Mouse (Mus musculus): ENCODE results near the gene Smarcb1. TPM values are rescaled to one million over a fixed set of nuclear protein-coding genes. Genes with fewer than 3 reads are reported as not detected.

The Smarcb1 gene
- polyA plus RNA-seq, 1 experiment from 2014 or later, result 283 TPM

GRCm38 (mm10) chr10:75921726-75922560, 526 bp upstream of the Smarcb1 start:
- DNase-seq, result peak; percentile 62
- H3K9ac ChIP-seq (replicated peaks; ENCODE audit: low read length), result peak overlapping the region; percentile 98
- ATAC-seq (ENCODE audit: low FRiP score, low TSS enrichment), result peak; percentile 49
- peaks cover 35% of the 10 kb centered on the region for H3K4me1 ChIP-seq (ENCODE audit: control insufficient read depth, insufficient read depth, low read length)
- no peaks in the 10 kb centered on the region for H3K27me3 ChIP-seq (ENCODE audit: control insufficient read depth, insufficient read depth, low read length)
- peak overlapping the region; percentile 98 for H3K27ac ChIP-seq (replicated peaks; ENCODE audit: low read depth, low read length)
- no peaks in the 10 kb centered on the region for H3K9me3 ChIP-seq (ENCODE audit: control insufficient read depth, low read length)
- 4% methylated on average over 22 of the region's 22 CpGs for WGBS
- H3K4me2 ChIP-seq (ENCODE audit: low read length), result peak overlapping the region; percentile 81
- peak overlapping the region; percentile 91 for H3K4me3 ChIP-seq (replicated peaks; ENCODE audit: low read depth, low read length)
- H3K36me3 ChIP-seq (ENCODE audit: control insufficient read depth, insufficient read depth, low read length), result peaks cover 21% of the 10 kb centered on the region

GRCm38 (mm10) chr10:75919026-75919425, 2.4 kb downstream of the Smarcb1 start:
- no peak for DNase-seq
- no peak for ATAC-seq (ENCODE audit: low FRiP score, low TSS enrichment)
- Histone ChIP-seq H3K9me3 (ENCODE audit: control insufficient read depth, low read length) (no peaks in the 10 kb centered on the region), H3K4me2 (ENCODE audit: low read length) (peak overlapping the region; percentile 28; the same call in 1 of the 2 replicates), H3K27ac (replicated peaks; ENCODE audit: low read depth, low read length) (no peak overlapping the region), H3K36me3 (ENCODE audit: control insufficient read depth, insufficient read depth, low read length) (peaks cover 38% of the 10 kb centered on the region), H3K4me3 (replicated peaks; ENCODE audit: low read depth, low read length) (no peak overlapping the region), H3K27me3 (ENCODE audit: control insufficient read depth, insufficient read depth, low read length) (no peaks in the 10 kb centered on the region), H3K4me1 (ENCODE audit: control insufficient read depth, insufficient read depth, low read length) (peaks cover 35% of the 10 kb centered on the region), H3K9ac (replicated peaks; ENCODE audit: low read length) (no peak overlapping the region)
- WGBS, result 90% methylated on average over 5 of the region's 5 CpGs

GRCm38 (mm10) chr10:75916840-75917239, 4.6 kb downstream of the Smarcb1 start:
- no peak for ATAC-seq (ENCODE audit: low FRiP score, low TSS enrichment)
- Histone ChIP-seq H3K27me3 (ENCODE audit: control insufficient read depth, insufficient read depth, low read length) (no peaks in the 10 kb centered on the region), H3K4me3 (replicated peaks; ENCODE audit: low read depth, low read length) (no peak overlapping the region), H3K4me2 (ENCODE audit: low read length) (no peak overlapping the region), H3K9ac (replicated peaks; ENCODE audit: low read length) (no peak overlapping the region), H3K36me3 (ENCODE audit: control insufficient read depth, insufficient read depth, low read length) (peaks cover 52% of the 10 kb centered on the region), H3K4me1 (ENCODE audit: control insufficient read depth, insufficient read depth, low read length) (peaks cover 24% of the 10 kb centered on the region), H3K27ac (replicated peaks; ENCODE audit: low read depth, low read length) (no peak overlapping the region), H3K9me3 (ENCODE audit: control insufficient read depth, low read length) (no peaks in the 10 kb centered on the region)
- no peak for DNase-seq
- 87% methylated on average over 8 of the region's 8 CpGs for WGBS

- peaks cover 64% of the 10 kb centered on the region for H3K36me3 ChIP-seq (ENCODE audit: control insufficient read depth, insufficient read depth, low read length)
- H3K27me3 ChIP-seq (ENCODE audit: control insufficient read depth, insufficient read depth, low read length), result no peaks in the 10 kb centered on the region
- no peak overlapping the region for H3K4me2 ChIP-seq (ENCODE audit: low read length)
- H3K9ac ChIP-seq (replicated peaks; ENCODE audit: low read length), result no peak overlapping the region
- DNase-seq, result no peak
- 93% methylated on average over 7 of the region's 7 CpGs for WGBS
- no peak overlapping the region for H3K27ac ChIP-seq (replicated peaks; ENCODE audit: low read depth, low read length)
- no peak for ATAC-seq (ENCODE audit: low FRiP score, low TSS enrichment)
- H3K4me1 ChIP-seq (ENCODE audit: control insufficient read depth, insufficient read depth, low read length), result peaks cover 24% of the 10 kb centered on the region
- no peaks in the 10 kb centered on the region for H3K9me3 ChIP-seq (ENCODE audit: control insufficient read depth, low read length)
- no peak overlapping the region for H3K4me3 ChIP-seq (replicated peaks; ENCODE audit: low read depth, low read length)
These were observed 5.9 kb downstream of the Smarcb1 start for GRCm38 (mm10) chr10:75915557-75915956.

DNA sequence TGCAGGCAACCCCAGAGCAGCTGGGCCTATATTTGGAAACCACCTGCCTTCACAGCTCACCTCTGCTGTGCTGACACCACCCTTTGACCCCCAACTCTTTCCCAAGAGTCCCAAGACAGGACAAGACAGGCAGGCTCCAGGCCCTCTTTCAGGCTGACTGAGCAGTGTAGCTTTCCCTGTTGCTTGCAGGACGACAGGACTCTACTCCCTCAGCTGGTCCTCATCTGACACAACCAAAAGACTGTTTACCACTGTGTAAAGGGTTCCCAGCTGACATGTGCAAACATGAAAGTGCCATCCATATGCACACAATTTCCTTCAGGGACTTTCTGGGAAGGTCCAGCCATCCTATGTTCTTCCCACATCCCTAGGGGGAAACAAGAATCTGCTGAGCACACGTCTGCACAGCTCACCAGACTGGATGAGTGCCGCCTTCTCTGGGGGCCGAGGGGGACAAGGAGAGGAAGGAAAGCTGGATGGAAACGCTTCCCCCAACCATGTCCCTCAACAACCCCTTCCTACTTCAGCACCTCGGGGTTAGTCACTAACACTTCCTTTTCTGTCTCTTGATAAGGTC, 8.3 kb downstream of the Smarcb1 start:
- no peak for ATAC-seq (ENCODE audit: low FRiP score, low TSS enrichment)
- Histone ChIP-seq H3K27me3 (ENCODE audit: control insufficient read depth, insufficient read depth, low read length) (no peaks in the 10 kb centered on the region), H3K4me3 (replicated peaks; ENCODE audit: low read depth, low read length) (no peak overlapping the region), H3K36me3 (ENCODE audit: control insufficient read depth, insufficient read depth, low read length) (peaks cover 74% of the 10 kb centered on the region), H3K9me3 (ENCODE audit: control insufficient read depth, low read length) (no peaks in the 10 kb centered on the region), H3K4me2 (ENCODE audit: low read length) (no peak overlapping the region), H3K9ac (replicated peaks; ENCODE audit: low read length) (no peak overlapping the region), H3K4me1 (ENCODE audit: control insufficient read depth, insufficient read depth, low read length) (peaks cover under 1% of the 10 kb centered on the region; the same call in 1 of the 2 replicates), H3K27ac (replicated peaks; ENCODE audit: low read depth, low read length) (no peak overlapping the region)
- no peak for DNase-seq
- WGBS, result 77% methylated on average over 6 of the region's 6 CpGs

- ATAC-seq (ENCODE audit: low FRiP score, low TSS enrichment) (no peak), DNase-seq (no peak)
- Histone ChIP-seq H3K9ac (replicated peaks; ENCODE audit: low read length) (no peak overlapping the region), H3K36me3 (ENCODE audit: control insufficient read depth, insufficient read depth, low read length) (peaks cover 85% of the 10 kb centered on the region), H3K9me3 (ENCODE audit: control insufficient read depth, low read length) (no peaks in the 10 kb centered on the region), H3K27me3 (ENCODE audit: control insufficient read depth, insufficient read depth, low read length) (no peaks in the 10 kb centered on the region), H3K27ac (replicated peaks; ENCODE audit: low read depth, low read length) (no peak overlapping the region), H3K4me1 (ENCODE audit: control insufficient read depth, insufficient read depth, low read length) (no peaks in the 10 kb centered on the region), H3K4me2 (ENCODE audit: low read length) (no peak overlapping the region), H3K4me3 (replicated peaks; ENCODE audit: low read depth, low read length) (no peak overlapping the region)
- WGBS, result 82% methylated on average over 2 of the region's 2 CpGs
These were observed 10.7 kb downstream of the Smarcb1 start for GRCm38 (mm10) chr10:75910698-75911097.

GRCm38 (mm10) chr10:75906882-75907281, 14.5 kb downstream of the Smarcb1 start:
- Histone ChIP-seq H3K36me3 (ENCODE audit: control insufficient read depth, insufficient read depth, low read length) (peaks cover 93% of the 10 kb centered on the region), H3K4me2 (ENCODE audit: low read length) (no peak overlapping the region), H3K9me3 (ENCODE audit: control insufficient read depth, low read length) (no peaks in the 10 kb centered on the region), H3K4me3 (replicated peaks; ENCODE audit: low read depth, low read length) (no peak overlapping the region), H3K27me3 (ENCODE audit: control insufficient read depth, insufficient read depth, low read length) (no peaks in the 10 kb centered on the region), H3K27ac (replicated peaks; ENCODE audit: low read depth, low read length) (no peak overlapping the region), H3K4me1 (ENCODE audit: control insufficient read depth, insufficient read depth, low read length) (no peaks in the 10 kb centered on the region), H3K9ac (replicated peaks; ENCODE audit: low read length) (no peak overlapping the region)
- ATAC-seq (ENCODE audit: low FRiP score, low TSS enrichment) (no peak), DNase-seq (no peak)
- 95% methylated on average over 4 of the region's 4 CpGs for WGBS

DNA sequence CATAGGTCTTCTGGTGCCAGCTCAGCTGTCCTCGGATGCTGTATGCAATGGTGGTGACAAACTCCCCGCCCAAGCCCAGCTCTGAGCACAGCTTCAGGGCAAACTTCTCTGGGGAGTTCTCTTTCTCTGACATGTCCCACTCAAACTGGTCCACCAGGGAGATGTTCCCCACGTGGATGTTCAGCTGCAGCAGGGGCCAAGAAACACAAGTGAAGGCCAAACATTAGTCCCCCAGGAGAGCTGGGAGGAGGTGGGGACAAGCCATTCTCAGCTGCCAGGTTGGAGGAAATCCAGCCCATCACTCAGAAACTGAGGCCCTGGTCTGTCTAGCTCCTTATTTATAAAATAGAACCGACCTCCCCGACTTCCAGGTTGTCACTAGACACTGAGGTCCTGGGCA, 17.0 kb downstream of the Smarcb1 start:
- no peak overlapping the region for H3K4me3 ChIP-seq (replicated peaks; ENCODE audit: low read depth, low read length)
- H3K36me3 ChIP-seq (ENCODE audit: control insufficient read depth, insufficient read depth, low read length), result peaks cover 89% of the 10 kb centered on the region
- H3K4me1 ChIP-seq (ENCODE audit: control insufficient read depth, insufficient read depth, low read length), result no peaks in the 10 kb centered on the region
- no peaks in the 10 kb centered on the region for H3K27me3 ChIP-seq (ENCODE audit: control insufficient read depth, insufficient read depth, low read length)
- no peak for DNase-seq
- no peak overlapping the region for H3K4me2 ChIP-seq (ENCODE audit: low read length)
- no peaks in the 10 kb centered on the region for H3K9me3 ChIP-seq (ENCODE audit: control insufficient read depth, low read length)
- no peak overlapping the region for H3K27ac ChIP-seq (replicated peaks; ENCODE audit: low read depth, low read length)
- no peak for ATAC-seq (ENCODE audit: low FRiP score, low TSS enrichment)
- H3K9ac ChIP-seq (replicated peaks; ENCODE audit: low read length), result no peak overlapping the region
- 92% methylated on average over 5 of the region's 5 CpGs for WGBS

- H3K27ac ChIP-seq (replicated peaks; ENCODE audit: low read depth, low read length), result no peak overlapping the region
- H3K27me3 ChIP-seq (ENCODE audit: control insufficient read depth, insufficient read depth, low read length), result no peaks in the 10 kb centered on the region
- no peak overlapping the region for H3K9ac ChIP-seq (replicated peaks; ENCODE audit: low read length)
- 82% methylated on average over 3 of the region's 3 CpGs for WGBS
- ATAC-seq (ENCODE audit: low FRiP score, low TSS enrichment) (no peak), DNase-seq (no peak)
- no peaks in the 10 kb centered on the region for H3K9me3 ChIP-seq (ENCODE audit: control insufficient read depth, low read length)
- H3K4me1 ChIP-seq (ENCODE audit: control insufficient read depth, insufficient read depth, low read length), result no peaks in the 10 kb centered on the region
- no peak overlapping the region for H3K4me3 ChIP-seq (replicated peaks; ENCODE audit: low read depth, low read length)
- H3K4me2 ChIP-seq (ENCODE audit: low read length), result no peak overlapping the region
- peaks cover 85% of the 10 kb centered on the region for H3K36me3 ChIP-seq (ENCODE audit: control insufficient read depth, insufficient read depth, low read length)
These were observed 22.6 kb downstream of the Smarcb1 start for GRCm38 (mm10) chr10:75898846-75899245.
